8 mouse cellular contexts compared by ENCODE assay signal in genomic region chr17:26380986-26381446, GRCm38 (mm10). TPM values are rescaled to one million over a fixed set of nuclear protein-coding genes. Genes with fewer than 3 reads are reported as not detected.
A peak's percentile ranks its signal among the peaks of the same experiment; 100 is the strongest.
DNase-seq lines count a peak whose midpoint lies in the region; ATAC-seq and TF ChIP-seq lines count a peak whose summit lies in the region.

No protein-coding gene starts in this region.

- no peak for ATAC-seq in inflammation-experienced regulatory T-cells, adult 6 months

- no peak for DNase-seq in gastrocnemius, adult 2 months
- DNase-seq in gastrocnemius, postnatal 4 days (ENCODE audit: low spot score in 2 of 2): no peak
- DNase-seq in NIH3T3 (ENCODE audit: low read depth): peak; percentile 41
- DNase-seq in frontal cortex, postnatal 14 days (ENCODE audit: low spot score in 2 of 2): peak; percentile 64 to 66
- DNase-seq in layer of hippocampus, postnatal 14 days (ENCODE audit: low spot score in 2 of 2): peak; percentile 63 to 74
- DNase-seq in retina, embryonic 14.5 days (ENCODE audit: low spot score): peak; percentile 19
- DNase-seq in cerebellum, postnatal 36 days: no peak

- intact Hi-C loops in gastrocnemius, adult 2 months (cut with DNase I): no loop called here

- H3K27ac ChIP-seq in gastrocnemius, adult 2 months: peak overlapping the region; percentile 83; the same call in 1 of the 2 replicates

- no peak overlapping the region for H3K4me3 ChIP-seq in gastrocnemius, adult 2 months

- no peak for TF ChIP-seq CTCF in gastrocnemius, adult 2 months (IDR thresholded peaks at IDR 0.05)

RNA-seq across cellular contexts. Expression of gene Neurl1b, which starts 33.6 kb away (rescaled TPM):
- total RNA-seq in gastrocnemius, adult 2 months (2021): 1 to 10 TPM; 2.3 to 2.6 TPM
- 10 to 100 TPM; 16.8 to 17.2 TPM for total RNA-seq in gastrocnemius, postnatal 4 days (2021)
- 10 to 100 TPM; 80.3 to 84.9 TPM for total RNA-seq in layer of hippocampus, postnatal 14 days (2021)
- polyA plus RNA-seq in inflammation-experienced regulatory T-cells, adult 6 months (2017; shearing (Covaris generic)): 1 to 10 TPM in 1 of 3 experiments, not detected in 2; 1.2 TPM

Comparison
In these comparisons a context has a peak if more than half of its experiments do, and no peak if none do; other contexts are left out.
1. RNA of gene Neurl1b, which starts 33.6 kb away (total RNA-seq): 80.3 to 84.9 TPM in layer of hippocampus, postnatal 14 days and 16.8 to 17.2 TPM in gastrocnemius, postnatal 4 days; 2.3 to 2.6 TPM in gastrocnemius, adult 2 months; every median in the first group is over 4 times any median in the second.
2. DNase-seq: peak in NIH3T3 (single experiment), frontal cortex, postnatal 14 days (2 of 2), layer of hippocampus, postnatal 14 days (2 of 2) and retina, embryonic 14.5 days (single experiment); none in gastrocnemius, adult 2 months (single experiment), gastrocnemius, postnatal 4 days (0 of 2) and cerebellum, postnatal 36 days (0 of 2).